Comparison of ENCODE assay signal across 23 mouse cellular contexts in genomic region chr13:32860821-32861220, GRCm38 (mm10). TPM values are rescaled to one million over a fixed set of nuclear protein-coding genes. Genes with fewer than 3 reads are reported as not detected.
DNase-seq lines count a peak whose midpoint lies in the region; TF ChIP-seq lines count a peak whose summit lies in the region.
"Had no signal": no experiment of that assay in that cellular context is flagged by ENCODE, and none has a peak within 500 bp of the region (broad histone marks: within the 10 kb centered on the region; RNA-seq: fewer than 3 reads in every experiment).

No protein-coding gene starts in this region.

- intact Hi-C loops in gastrocnemius, adult 2 months (cut with DNase I): no loop called here
- intact Hi-C loops in gastrocnemius, postnatal 14 days (cut with DNase I; ENCODE audit: low total_unique reads): no loop called here

- H3K27ac ChIP-seq in gastrocnemius, adult 2 months: peak overlapping the region; percentile 28; the same call in 1 of the 2 replicates
- H3K27ac ChIP-seq: embryonic facial prominence, embryonic 10.5 days; forebrain, embryonic 13.5 days; heart, embryonic 15.5 days; hindbrain, embryonic 10.5 days; hindbrain, embryonic 14.5 days; intestine, embryonic 15.5 days had no signal

- H3K4me3 ChIP-seq in gastrocnemius, adult 2 months: no peak overlapping the region
- H3K4me3 ChIP-seq: embryonic facial prominence, embryonic 10.5 days; forebrain, embryonic 13.5 days; heart, embryonic 15.5 days; hindbrain, embryonic 10.5 days; intestine, embryonic 15.5 days had no signal

- peak; percentile 50 for DNase-seq in adrenal gland, adult 2 months
- no peak for DNase-seq in adrenal gland, postnatal 4 days (ENCODE audit: low spot score in 2 of 2)
- DNase-seq in gastrocnemius, adult 2 months: peak; percentile 44
- DNase-seq in gastrocnemius, postnatal 14 days: no peak
- peak; percentile 66 for DNase-seq in 3T3-L1 (ENCODE audit: low read depth, low spot score)
- DNase-seq in gastrocnemius, postnatal 25 days: peak; percentile 40
- no peak for DNase-seq in frontal cortex, postnatal 10 days (ENCODE audit: low spot score in 2 of 2)
- DNase-seq: cerebellum, adult 2 months; cerebellum, postnatal 10 days; forebrain, postnatal 0 days; kidney, adult 18-20 months had no signal

- TF ChIP-seq CTCF in gastrocnemius, adult 2 months (IDR thresholded peaks at IDR 0.05): no peak

RNA-seq across cellular contexts. Expression of gene Serpinb1a, which starts 9.8 kb away (rescaled TPM):
- total RNA-seq in adrenal gland, adult 2 months (2021): 10 to 100 TPM; 22.7 to 71.9 TPM
- polyA plus RNA-seq in adrenal gland, adult 2 months (2012; rRNA removed): 17.6 and 31.2 TPM in 2 replicates
- total RNA-seq in adrenal gland, postnatal 4 days (2021): 10 to 100 TPM; 32.7 to 41.3 TPM
- total RNA-seq in gastrocnemius, adult 2 months (2021): 1 to 10 TPM; 3.7 to 4.0 TPM
- 1 to 10 TPM; 6.9 to 7.4 TPM for total RNA-seq in gastrocnemius, postnatal 14 days (2021)
- total RNA-seq in gastrocnemius, postnatal 25 days (2021): 1 to 10 TPM; 5.4 to 7.8 TPM

RNA-seq across cellular contexts. Expression of gene Serpinb1c, which starts 37.2 kb away (rescaled TPM):
- not detected for total RNA-seq in adrenal gland, adult 2 months (2021)
- polyA plus RNA-seq in adrenal gland, adult 2 months (2012; rRNA removed): not detected in 2 replicates
- total RNA-seq in adrenal gland, postnatal 4 days (2021): under 1 TPM in 1 of 2 experiments, not detected in 1; 0.31 TPM
- 1 to 10 TPM; 1.6 to 2.3 TPM for total RNA-seq in gastrocnemius, adult 2 months (2021)
- total RNA-seq in gastrocnemius, postnatal 14 days (2021): under 1 TPM; 0.57 to 0.58 TPM
- 1 to 10 TPM; 2.7 to 4.1 TPM for total RNA-seq in gastrocnemius, postnatal 25 days (2021)
- total RNA-seq: ES-E14; forebrain, postnatal 0 days; granulocyte monocyte progenitor cell, adult 5-6 weeks had no signal
- polyA plus RNA-seq: embryonic facial prominence, embryonic 10.5 days; embryonic facial prominence, embryonic 14.5 days; forebrain, embryonic 13.5 days; forebrain, postnatal 0 days; hindbrain, embryonic 10.5 days; hindbrain, embryonic 14.5 days; intestine, embryonic 15.5 days; kidney, embryonic 14.5 days had no signal

RNA-seq across cellular contexts. Expression of gene D930007J09Rik, which starts 58.2 kb away (rescaled TPM):
- not detected for total RNA-seq in adrenal gland, adult 2 months (2021)
- polyA plus RNA-seq in adrenal gland, adult 2 months (2012; rRNA removed): 1.5 and 1.7 TPM in 2 replicates
- not detected for total RNA-seq in adrenal gland, postnatal 4 days (2021)
- total RNA-seq in gastrocnemius, adult 2 months (2021): not detected
- not detected for total RNA-seq in gastrocnemius, postnatal 14 days (2021)
- not detected for total RNA-seq in gastrocnemius, postnatal 25 days (2021)
- total RNA-seq: forebrain, postnatal 0 days; granulocyte monocyte progenitor cell, adult 5-6 weeks; heart, postnatal 25 days had no signal
- polyA plus RNA-seq: embryonic facial prominence, embryonic 10.5 days; embryonic facial prominence, embryonic 14.5 days; forebrain, embryonic 13.5 days; forebrain, postnatal 0 days; heart, embryonic 11.5 days; heart, embryonic 15.5 days; hindbrain, embryonic 10.5 days; hindbrain, embryonic 14.5 days; intestine, embryonic 15.5 days; kidney, embryonic 14.5 days had no signal

RNA-seq across cellular contexts. Expression of gene Wrnip1, which starts 59.0 kb away (rescaled TPM):
- total RNA-seq in adrenal gland, adult 2 months (2021): 10 to 100 TPM; 33.4 to 37.7 TPM
- polyA plus RNA-seq in adrenal gland, adult 2 months (2012; rRNA removed): 46.7 and 47.1 TPM in 2 replicates
- total RNA-seq in adrenal gland, postnatal 4 days (2021): 10 to 100 TPM; 44.9 TPM
- total RNA-seq in gastrocnemius, adult 2 months (2021): 1 to 10 TPM; 5.2 to 8.5 TPM
- 10 to 100 TPM in 1 of 2 experiments, 1 to 10 TPM in 1; 9.5 to 11.1 TPM for total RNA-seq in gastrocnemius, postnatal 14 days (2021)
- 1 to 10 TPM; 5.8 to 7.5 TPM for total RNA-seq in gastrocnemius, postnatal 25 days (2021)

Comparison
In these comparisons a context has a peak if more than half of its experiments do, and no peak if none do; other contexts are left out.
1. DNase-seq: peak in adrenal gland, adult 2 months (single experiment), gastrocnemius, adult 2 months (single experiment), 3T3-L1 (single experiment) and gastrocnemius, postnatal 25 days (single experiment); none in adrenal gland, postnatal 4 days (0 of 2), gastrocnemius, postnatal 14 days (single experiment) and frontal cortex, postnatal 10 days (0 of 2).